Mouse (Mus musculus) central nervous system, embryonic 14 days (tissue): ENCODE results near the gene Prmt1. TPM values are rescaled to one million over a fixed set of nuclear protein-coding genes. Genes with fewer than 3 reads are reported as not detected.

Experiments used
- polyA plus RNA-seq: library from polyadenylated mRNA; depleted of rRNA; stranded (reverse); fragments of >200 nt; gene quantifications from 2 replicates; pipeline ENCODE4 v1.2.3, GENCODE M21; 2012; rRNA removed

Gene Prmt1
- 763 and 875 TPM in 2 replicates for polyA plus RNA-seq

GRCm38 (mm10) chr7:44986192-44986878 lies at the start of gene Prmt1:
TSS of gene Prmt1 (minus strand) at chr7:44986568.

GRCm38 (mm10) chr7:45017242-45018061 lies 31.1 kb upstream of the Prmt1 start, which contains the start of gene Rras:
TSS of gene Rras (plus strand) at chr7:45017961.

GRCm38 (mm10) chr7:45015957-45016612 lies 29.7 kb upstream of the Prmt1 start, which contains the start of gene Scaf1:
TSS of gene Scaf1 (minus strand) at chr7:45016363.

GRCm38 (mm10) chr7:44998501-44998955 lies 12.2 kb upstream of the Prmt1 start, which contains the start of gene Bcl2l12:
TSS of gene Bcl2l12 (minus strand) at chr7:44998712.

GRCm38 (mm10) chr7:44997231-44997939 lies 11.0 kb upstream of the Prmt1 start, which contains the start of gene Irf3:
TSS of gene Irf3 (plus strand) at chr7:44997648.

GRCm38 (mm10) chr7:44974383-44975116 lies 11.8 kb downstream of the Prmt1 start, which contains the start of gene Cpt1c:
TSS of gene Cpt1c (minus strand) at chr7:44974851.

GRCm38 (mm10) chr7:44942904-44943303 lies 43.5 kb downstream of the Prmt1 start, which contains the start of gene Tsks:
TSS of gene Tsks (plus strand) at chr7:44943204.

GRCm38 (mm10) chr7:44929204-44930151 lies 56.9 kb downstream of the Prmt1 start, which contains the start of gene Ap2a1:
TSS of gene Ap2a1 (minus strand) at chr7:44929496.

Other genes with a start within 250 kb of the Prmt1 start
- gene Vrk3, start 238.2 kb downstream of the Prmt1 start, polyA plus RNA-seq = 35.3 and 40.3 TPM in 2 replicates
- gene Zfp473, start 235.5 kb downstream of the Prmt1 start, polyA plus RNA-seq = 0.84 and 1.0 TPM in 2 replicates
- gene Nup62, start 170.5 kb downstream of the Prmt1 start, polyA plus RNA-seq = 72.4 and 77.2 TPM in 2 replicates
- 0.54 and 0.94 TPM in 2 replicates for gene Il4i1, start 170.2 kb downstream of the Prmt1 start, polyA plus RNA-seq
- 27.3 and 31.7 TPM in 2 replicates for gene Atf5, start 169.9 kb downstream of the Prmt1 start, polyA plus RNA-seq
- gene Akt1s1, start 137.6 kb downstream of the Prmt1 start, polyA plus RNA-seq = 124 and 138 TPM in 2 replicates
- gene Tbc1d17, start 137.5 kb downstream of the Prmt1 start, polyA plus RNA-seq = 94.9 and 108 TPM in 2 replicates
- gene Pnkp, start 129.4 kb downstream of the Prmt1 start, polyA plus RNA-seq = 37.0 and 37.3 TPM in 2 replicates
- 775 and 803 TPM in 2 replicates for gene Ptov1, start 116.8 kb downstream of the Prmt1 start, polyA plus RNA-seq
- gene Med25, start 93.9 kb downstream of the Prmt1 start, polyA plus RNA-seq = 175 and 202 TPM in 2 replicates
- gene Fuz, start 90.5 kb downstream of the Prmt1 start, polyA plus RNA-seq = 33.8 and 34.7 TPM in 2 replicates
- gene Ap2a1, start 57.1 kb downstream of the Prmt1 start, polyA plus RNA-seq = 135 and 148 TPM in 2 replicates
- 0.04 and 0.23 TPM in 2 replicates for gene Tsks, start 43.4 kb downstream of the Prmt1 start, polyA plus RNA-seq
- gene Cpt1c, start 11.7 kb downstream of the Prmt1 start, polyA plus RNA-seq = 110 and 111 TPM in 2 replicates
- 131 and 137 TPM in 2 replicates for gene Irf3, start 11.1 kb upstream of the Prmt1 start, polyA plus RNA-seq
- gene Bcl2l12, start 12.1 kb upstream of the Prmt1 start, polyA plus RNA-seq = 31.9 and 33.7 TPM in 2 replicates
- gene Scaf1, start 29.8 kb upstream of the Prmt1 start, polyA plus RNA-seq = 117 and 120 TPM in 2 replicates
- gene Rras, start 31.4 kb upstream of the Prmt1 start, polyA plus RNA-seq = 18.7 and 27.8 TPM in 2 replicates
- gene Prr12, start 66.3 kb upstream of the Prmt1 start, polyA plus RNA-seq = 19.6 and 25.2 TPM in 2 replicates
- 88.9 and 93.3 TPM in 2 replicates for gene Nosip, start 75.9 kb upstream of the Prmt1 start, polyA plus RNA-seq
- 24.3 and 28.4 TPM in 2 replicates for gene Prrg2, start 76.1 kb upstream of the Prmt1 start, polyA plus RNA-seq
- gene Rcn3, start 105.7 kb upstream of the Prmt1 start, polyA plus RNA-seq = 110 and 224 TPM in 2 replicates
- gene Fcgrt, start 117.3 kb upstream of the Prmt1 start, polyA plus RNA-seq = 15.9 and 27.0 TPM in 2 replicates
- gene Rps11, start 137.9 kb upstream of the Prmt1 start, polyA plus RNA-seq = 611 and 637 TPM in 2 replicates
- gene Rpl13a, start 142.2 kb upstream of the Prmt1 start, polyA plus RNA-seq = 2,227 and 2,905 TPM in 2 replicates
- gene Gm45713, start 149.7 kb upstream of the Prmt1 start, polyA plus RNA-seq = 0.25 TPM in 2 replicates
- gene Flt3l, start 149.9 kb upstream of the Prmt1 start, polyA plus RNA-seq = 7.7 and 10.8 TPM in 2 replicates
- gene Pih1d1, start 167.7 kb upstream of the Prmt1 start, polyA plus RNA-seq = 129 and 134 TPM in 2 replicates
- gene Aldh16a1, start 168.0 kb upstream of the Prmt1 start, polyA plus RNA-seq = 31.8 and 33.0 TPM in 2 replicates
- 12.2 and 25.0 TPM in 2 replicates for gene Slc17a7, start 177.4 kb upstream of the Prmt1 start, polyA plus RNA-seq
- 0.05 and 0.21 TPM in 2 replicates for gene Gfy, start 193.0 kb upstream of the Prmt1 start, polyA plus RNA-seq
- 0.20 and 0.23 TPM in 2 replicates for gene Pth2, start 194.4 kb upstream of the Prmt1 start, polyA plus RNA-seq
- 0.88 and 1.1 TPM in 2 replicates for gene Ccdc155, start 218.3 kb upstream of the Prmt1 start, polyA plus RNA-seq
- gene Dkkl1, start 225.6 kb upstream of the Prmt1 start, polyA plus RNA-seq = 2.0 and 3.2 TPM in 2 replicates
- 257 and 271 TPM in 2 replicates for gene Tead2, start 229.2 kb upstream of the Prmt1 start, polyA plus RNA-seq